Mouse (Mus musculus): ENCODE results near the gene Pcdh18. TPM values are rescaled to one million over a fixed set of nuclear protein-coding genes. Genes with fewer than 3 reads are reported as not detected.

The Pcdh18 gene
- total RNA-seq (2021) (1 to 10 TPM; 5.4 to 8.2 TPM), polyA plus RNA-seq (2012; rRNA removed) (1.0 and 1.4 TPM in 2 replicates)
- long read RNA-seq, full-length matches to known transcripts: 1 of 1 reads
- long read RNA-seq, partial matches to known transcripts: 0 of 1 reads
- long read RNA-seq, other reads (novel, unspliced or antisense): 0 of 1 reads

GRCm38 (mm10) chr3:49756870-49757625 is at the start of gene Pcdh18:
Gene Pcdh18, minus strand, starts transcription at chr3:49757325.
- peak; percentile 88 for DNase-seq

- DNase-seq: no peak
Observed at GRCm38 (mm10) chr3:49806823-49807222, 49.7 kb upstream of the Pcdh18 start.

DNA sequence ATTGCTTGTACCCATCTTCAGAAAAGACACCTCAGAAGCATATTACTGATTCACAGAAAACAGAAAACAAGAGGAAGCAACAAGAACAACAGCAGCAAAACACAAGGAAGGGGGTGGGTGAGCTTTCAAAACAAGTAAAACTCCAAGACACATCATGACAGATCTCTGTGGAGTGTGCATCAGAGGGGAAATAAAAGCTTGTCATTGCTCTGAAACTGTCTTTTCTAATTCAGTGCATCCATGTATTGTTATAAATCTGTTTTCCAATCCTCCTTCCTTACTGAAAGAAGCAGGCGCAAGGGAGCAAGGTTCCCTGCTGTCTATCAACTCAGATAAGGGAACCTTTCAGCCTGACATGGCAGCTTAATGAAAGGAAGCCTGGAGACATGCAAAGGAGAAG is 48.4 kb upstream of the Pcdh18 start:
- DNase-seq: no peak

GRCm38 (mm10) chr3:49788296-49788695 is 31.2 kb upstream of the Pcdh18 start:
- no peak for DNase-seq

GRCm38 (mm10) chr3:49787719-49788118 is 30.6 kb upstream of the Pcdh18 start:
- DNase-seq: no peak

GRCm38 (mm10) chr3:49768992-49769738 is 12.0 kb upstream of the Pcdh18 start:
- no peak for DNase-seq

GRCm38 (mm10) chr3:49762711-49763110 is 5.6 kb upstream of the Pcdh18 start:
- no peak for DNase-seq

DNA sequence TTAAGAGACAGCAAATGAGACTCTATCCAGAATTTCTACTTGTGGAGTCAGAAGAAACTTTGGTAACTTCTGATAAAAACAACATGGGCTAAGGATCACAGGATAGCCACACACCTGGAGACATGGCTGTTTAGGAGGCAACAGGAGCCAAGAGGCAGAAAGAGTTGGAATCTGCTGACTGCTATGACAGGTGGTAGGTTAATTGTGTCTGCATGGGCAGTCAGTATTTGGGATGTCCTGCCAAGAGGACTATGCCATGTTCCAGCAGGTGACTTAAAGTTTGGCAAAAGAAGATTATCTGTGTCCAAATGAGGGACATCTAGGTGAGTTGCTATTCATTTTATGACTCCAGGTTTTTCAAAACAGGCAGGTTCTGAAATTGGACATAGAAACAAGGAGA is 4.8 kb upstream of the Pcdh18 start:
- DNase-seq: no peak

DNA sequence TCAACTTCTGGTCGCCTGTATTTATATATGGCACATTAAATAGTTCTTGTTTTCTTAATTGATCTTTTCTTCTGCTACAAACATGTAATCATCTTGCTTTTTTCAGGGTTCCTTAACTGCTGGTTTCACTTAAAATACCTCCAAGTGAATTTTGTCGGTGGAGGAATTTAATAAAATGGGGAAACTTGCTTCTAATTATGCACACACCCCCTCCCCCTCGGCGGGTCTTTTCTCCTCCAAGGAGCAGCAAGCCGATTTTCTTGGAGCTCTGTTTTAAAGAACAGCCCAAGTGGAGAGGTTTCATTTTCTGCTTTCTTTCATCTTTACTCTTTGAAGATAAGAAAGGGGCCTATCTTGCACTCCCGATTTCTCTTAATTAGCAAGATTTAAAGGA is 498 bp upstream of the Pcdh18 start:
- no peak for DNase-seq

DNA sequence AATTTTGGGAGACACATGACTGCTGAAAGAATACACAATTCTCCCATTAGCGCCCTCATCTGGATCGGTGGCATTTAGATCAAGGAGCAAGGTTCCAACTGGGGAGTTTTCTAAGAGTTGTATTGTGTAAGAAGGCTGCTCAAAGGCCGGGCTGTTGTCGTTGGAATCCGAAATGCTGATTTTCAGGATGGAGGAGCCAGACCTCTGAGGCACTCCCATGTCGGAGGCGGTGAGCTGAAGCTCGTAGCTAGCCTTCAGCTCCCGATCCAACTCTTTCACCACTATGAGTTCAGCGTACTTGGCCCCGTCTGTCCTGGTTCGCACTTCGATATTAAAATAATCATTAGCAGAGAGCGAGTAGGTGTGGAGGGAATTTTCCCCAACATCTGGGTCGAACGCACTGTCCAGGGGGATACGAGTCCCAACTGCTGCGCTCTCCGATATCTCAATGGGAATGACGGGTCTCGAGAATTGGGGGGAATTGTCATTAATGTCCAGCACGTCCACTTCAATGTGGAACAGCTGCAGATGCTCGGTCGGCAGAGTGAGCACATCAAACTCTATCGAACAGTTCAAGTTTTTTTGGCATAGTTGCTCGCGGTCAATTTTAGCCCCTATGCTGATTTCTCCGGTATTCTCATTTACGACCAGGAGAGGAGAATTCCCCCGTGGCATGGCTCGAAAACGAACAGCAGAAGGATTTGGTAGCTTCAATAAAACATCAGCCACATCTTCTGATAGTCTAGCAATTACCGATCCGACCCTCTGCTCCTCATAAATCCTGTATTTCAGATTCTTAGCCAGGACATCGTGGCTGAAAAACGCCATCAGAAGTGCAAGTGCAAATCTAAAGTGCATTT is 909 bp downstream of the Pcdh18 start:
- DNase-seq: peak; percentile 36

DNA sequence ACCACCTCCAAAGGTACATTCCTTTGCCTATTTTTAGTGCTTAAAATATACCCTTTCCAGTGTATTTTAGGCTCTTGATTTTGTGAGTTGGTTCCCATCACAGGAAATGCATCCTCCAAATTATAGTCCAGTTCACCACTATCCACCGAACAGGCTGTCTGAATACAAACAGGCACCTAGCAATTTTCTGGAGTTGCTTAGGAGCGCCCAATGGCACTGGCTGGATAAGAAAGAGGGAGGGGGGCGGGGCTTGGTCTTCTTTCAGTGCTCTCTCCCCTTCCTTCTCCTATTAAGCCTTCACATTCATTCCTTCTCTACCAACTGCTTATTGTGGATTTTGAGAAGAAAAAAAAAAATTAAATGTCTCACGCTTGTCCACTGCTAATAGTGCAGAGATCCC is 4.4 kb downstream of the Pcdh18 start:
- no peak for DNase-seq

DNA sequence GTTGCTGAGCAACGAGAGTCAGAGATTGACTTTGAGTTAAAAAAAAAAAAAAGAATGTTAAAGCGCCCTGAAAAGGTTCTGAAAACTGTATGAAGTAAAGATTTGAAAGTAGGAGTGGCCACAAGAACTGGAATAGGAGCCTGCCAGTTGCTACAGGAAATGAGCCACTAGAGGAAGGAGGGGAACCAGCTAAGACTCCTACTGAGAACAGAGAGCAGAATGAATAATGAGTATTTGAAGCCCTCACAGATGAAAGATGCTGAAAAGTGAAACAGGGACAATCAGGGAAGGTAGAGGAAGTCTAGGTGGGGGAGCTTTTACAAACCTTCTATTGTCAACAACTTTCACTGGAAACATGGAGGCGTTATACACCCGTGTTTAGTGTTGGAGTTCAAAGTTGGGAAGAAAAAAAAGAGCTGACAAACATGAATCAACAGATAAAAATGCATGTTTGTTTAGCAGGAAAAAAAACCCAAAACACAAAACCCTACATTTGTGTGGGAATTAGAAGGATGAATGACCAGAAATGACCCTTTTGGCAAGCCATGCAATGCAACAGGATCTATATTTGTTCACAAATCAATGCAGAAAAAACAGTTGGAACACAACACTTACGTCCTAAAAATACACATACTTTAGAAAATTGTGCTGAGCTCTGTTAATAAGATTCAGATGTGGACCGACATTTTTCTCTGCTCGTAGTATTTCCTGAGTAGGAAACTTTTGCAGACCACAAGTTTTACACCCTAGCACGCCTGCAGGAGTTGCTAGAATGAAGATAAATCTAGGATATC is 7.4 kb downstream of the Pcdh18 start:
- DNase-seq: no peak

GRCm38 (mm10) chr3:49748054-49748453 is 9.1 kb downstream of the Pcdh18 start:
- DNase-seq: no peak

DNA sequence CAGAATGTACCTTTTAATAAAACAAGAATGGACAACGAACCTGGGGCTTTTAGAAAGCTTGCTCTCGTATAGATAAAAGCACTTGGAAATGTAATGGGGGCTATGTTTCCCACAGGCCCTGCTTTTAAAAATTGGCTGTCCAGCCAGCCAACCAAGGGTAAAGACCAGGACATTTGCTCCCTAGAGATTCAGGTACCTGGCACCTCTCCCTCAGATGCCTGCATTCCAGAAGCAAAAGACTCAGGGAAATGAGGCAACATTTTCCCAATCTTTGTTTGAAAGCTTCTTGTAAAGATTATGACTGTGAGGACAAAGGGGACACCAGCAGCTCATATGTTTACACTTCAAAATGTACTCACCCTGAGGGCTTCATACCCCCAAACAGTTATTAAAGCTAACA is 18.1 kb downstream of the Pcdh18 start:
- no peak for DNase-seq

DNA sequence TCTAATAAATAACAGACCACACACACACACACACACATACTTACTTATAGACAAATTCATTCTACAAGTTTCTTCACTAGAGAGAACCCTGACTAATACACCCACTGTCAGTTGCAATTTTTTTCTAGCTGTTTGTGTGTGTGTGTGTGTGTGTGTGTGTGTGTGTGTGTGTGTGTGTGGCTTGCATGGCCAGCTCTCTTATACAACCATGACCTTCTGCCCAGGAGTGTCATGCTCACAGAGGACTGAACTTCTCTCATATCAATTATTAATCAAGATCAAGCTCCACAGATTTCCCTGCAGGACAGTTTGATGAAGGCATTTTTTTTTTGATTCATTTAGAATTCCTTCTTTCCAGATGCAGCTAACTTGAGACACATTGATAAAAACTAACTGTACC is 18.6 kb downstream of the Pcdh18 start:
- DNase-seq: no peak

GRCm38 (mm10) chr3:49706503-49706902 is 50.6 kb downstream of the Pcdh18 start:
- no peak for DNase-seq

DNA sequence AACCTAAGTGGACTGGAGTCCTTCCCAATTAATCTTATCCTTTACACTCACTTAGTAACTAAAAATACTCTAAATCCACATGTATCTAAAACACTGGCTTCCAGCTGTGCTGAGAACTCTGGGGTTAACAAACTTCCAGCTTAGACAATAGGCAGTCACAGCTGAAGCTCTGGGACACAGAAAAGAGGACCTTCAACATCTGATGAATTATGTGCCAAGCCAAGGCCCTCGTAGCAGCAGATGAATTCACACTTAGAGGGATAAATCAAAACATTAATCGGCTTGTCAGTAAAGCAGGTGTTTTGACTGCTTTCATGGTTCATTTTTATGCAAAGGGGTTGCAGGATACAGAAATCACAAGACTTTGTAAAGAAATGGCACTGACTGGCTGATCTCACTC is 57.2 kb downstream of the Pcdh18 start:
- no peak for DNase-seq

All from adrenal gland, adult 2 months (tissue).